Mouse (Mus musculus): ENCODE measurements around the gene Pam. TPM values are rescaled to one million over a fixed set of nuclear protein-coding genes. Genes with fewer than 3 reads are reported as not detected.
"Not testable (repeated sequence)": the region's sequence is repeated elsewhere in the genome, so short reads cannot be mapped to it uniquely, and the experiment has no call there.

The Pam gene
- polyA plus RNA-seq, 2 experiments from 2014 or later, result 3.3 to 5.9 TPM

DNA sequence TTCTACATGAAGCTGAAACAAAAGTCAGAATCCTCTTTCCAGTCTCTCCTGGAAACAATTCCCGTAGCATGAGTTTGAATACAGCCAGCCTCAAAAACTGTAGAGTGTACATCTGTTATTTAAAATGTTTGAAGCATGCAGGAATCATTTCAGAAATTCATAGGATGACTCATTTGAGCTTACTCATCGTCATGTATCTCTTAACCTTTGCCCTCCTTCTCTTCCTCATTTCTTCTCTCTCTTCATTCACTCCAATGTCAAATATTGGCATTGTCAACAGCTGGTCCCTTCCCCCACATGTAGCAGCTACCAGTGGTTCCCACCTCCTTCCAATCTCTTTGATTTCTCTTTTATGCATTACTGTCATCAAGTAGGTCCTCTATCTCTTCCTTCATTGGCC lies 59.7 kb downstream of the Pam start:
- no peak for ATAC-seq

DNA sequence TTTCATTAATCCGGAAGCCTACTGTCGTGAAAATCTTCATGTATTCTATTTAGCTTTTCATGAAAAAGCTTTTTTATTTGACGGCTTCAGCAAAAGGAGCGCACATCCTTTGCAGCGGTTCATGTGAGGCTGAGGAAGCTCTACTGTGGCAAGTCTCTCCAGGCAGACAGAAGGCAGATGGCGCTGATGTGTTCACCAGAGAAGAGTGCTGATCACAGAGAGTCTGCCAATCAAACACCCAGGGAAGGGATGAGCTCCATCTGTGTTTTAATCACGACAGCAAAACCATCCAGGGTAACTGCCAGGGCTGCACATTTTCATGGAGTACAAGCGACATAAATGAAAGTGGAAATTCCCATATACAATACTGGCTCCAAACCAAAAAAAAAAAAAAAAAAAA lies 63.6 kb downstream of the Pam start:
- no peak for ATAC-seq

DNA sequence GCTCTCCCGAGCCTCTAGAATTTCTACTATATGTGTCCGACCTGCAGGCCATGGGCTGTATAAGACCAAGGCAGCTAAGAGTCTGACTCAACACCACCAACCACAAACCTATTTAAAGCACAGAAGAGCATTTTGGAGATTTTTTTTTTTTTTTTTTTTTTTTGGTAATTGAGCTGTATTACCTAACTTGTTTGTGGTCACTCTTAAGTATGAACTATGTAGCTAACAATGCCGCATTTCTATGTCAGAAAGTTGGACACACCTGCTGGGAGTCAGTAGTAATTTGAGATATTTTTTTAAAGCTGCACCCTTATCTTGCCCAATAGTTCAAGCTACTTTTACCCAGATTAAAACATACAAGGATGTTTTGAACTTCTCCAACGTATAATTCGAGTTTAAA lies 66.4 kb downstream of the Pam start:
- no peak for ATAC-seq

DNA sequence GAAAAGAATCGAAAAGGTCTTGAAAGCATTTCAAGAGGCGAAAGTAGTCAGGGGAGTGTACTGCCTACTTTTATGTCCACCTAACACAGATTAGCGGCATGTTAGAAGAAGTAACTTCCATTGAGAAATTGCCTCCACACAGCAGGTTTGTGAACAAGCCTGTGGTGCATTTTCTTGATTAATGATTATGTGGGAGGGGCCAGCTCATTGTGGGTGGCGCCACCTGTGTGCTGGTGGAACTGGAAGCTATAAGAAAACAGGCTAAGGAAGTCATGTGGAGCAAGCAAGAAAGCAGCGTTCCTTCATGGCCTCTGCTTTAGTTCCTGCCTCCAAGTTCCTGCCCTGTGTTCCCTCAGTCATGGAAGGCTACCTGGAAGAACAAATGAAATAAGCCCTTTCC lies 67.0 kb downstream of the Pam start:
- no peak for ATAC-seq

DNA sequence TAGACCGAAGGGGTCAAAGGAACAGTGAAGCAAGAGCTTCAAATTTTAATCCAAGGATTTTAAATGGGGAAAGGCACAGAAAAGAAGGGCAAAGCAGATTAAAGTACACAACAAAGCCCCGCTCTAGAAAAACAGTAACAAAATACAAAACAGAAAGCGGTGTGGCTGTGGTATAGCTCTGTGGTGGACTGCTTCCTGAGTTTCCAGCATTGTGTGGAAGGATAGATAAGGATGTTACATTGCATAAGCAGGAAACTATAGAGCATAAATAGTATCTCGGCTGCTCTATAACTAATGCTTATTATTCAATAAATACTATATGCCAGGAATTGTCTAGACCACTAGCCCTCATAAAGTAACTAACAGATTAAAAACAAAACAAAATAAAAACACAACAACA lies 67.5 kb downstream of the Pam start:
- ATAC-seq, result no peak

DNA sequence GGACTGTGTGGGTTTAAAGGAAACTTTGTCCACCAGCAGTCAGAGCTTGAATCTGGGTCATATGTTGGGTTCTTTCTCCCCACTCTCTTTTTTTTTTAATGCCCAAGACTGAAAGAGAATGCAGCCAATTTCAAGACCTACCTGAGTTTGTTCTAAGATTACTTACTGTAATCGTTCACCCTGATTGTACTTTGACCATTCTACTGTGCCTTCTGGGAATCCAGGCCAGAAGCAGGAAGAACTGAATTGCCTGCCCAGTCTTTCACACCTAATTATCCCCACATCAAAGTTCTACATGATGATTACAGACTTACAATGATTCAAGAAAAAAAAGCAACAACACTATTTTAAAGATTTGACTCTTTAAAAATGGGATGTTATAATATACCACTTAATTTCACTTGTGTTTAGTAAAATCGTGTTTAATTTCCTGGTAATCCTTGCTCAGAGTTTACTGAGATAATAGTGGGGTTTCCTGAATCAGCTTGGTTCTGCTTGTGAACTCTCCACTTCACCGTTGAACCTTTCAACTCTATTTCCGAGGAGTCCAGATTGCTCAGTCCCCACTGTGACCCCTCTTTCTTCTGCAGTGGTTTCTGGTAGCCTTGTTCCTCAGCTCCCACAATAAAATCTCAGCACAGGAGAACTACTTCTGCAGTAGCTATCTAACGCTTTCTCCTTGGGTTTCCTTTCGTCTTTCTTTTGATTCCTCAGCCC lies 69.4 kb downstream of the Pam start:
- no peak for ATAC-seq

DNA sequence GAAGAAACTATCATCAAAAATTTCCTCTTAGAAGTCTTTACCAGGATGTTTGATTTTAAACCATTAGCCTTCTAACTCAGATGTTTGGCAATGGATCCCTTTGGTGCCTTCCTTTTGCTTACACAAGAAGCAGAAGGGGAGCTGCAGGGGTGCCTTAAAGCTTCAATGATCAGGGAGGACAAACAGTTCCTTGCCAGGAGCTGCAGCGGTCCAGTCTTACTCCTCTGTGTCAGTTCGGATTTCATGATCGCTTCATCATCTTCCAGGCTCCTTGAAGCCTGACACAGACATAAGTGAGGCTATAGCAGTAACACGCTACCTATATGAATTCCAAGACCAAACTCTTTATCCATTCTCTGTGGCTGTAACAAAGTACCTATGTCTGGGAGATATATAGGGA lies 71.6 kb downstream of the Pam start:
- no peak for ATAC-seq

DNA sequence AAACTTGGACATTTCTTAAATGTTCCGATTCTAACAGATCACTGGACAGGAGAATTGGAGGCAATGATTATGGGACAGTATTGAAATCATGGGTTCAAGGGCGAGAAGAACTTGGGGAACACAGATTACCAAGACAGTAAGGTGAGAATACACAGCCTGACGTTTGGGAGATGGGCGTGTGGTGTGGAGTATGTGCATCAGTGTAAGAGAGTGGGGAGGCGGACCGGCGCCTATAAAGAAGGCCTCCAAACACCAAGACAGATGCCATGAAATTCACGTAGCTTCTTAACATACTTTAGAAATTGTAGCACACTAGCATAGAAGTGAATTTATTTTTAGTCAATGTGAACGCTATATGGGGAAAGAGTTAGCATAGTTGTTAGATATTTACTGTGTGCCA lies 76.5 kb downstream of the Pam start:
- no peak for ATAC-seq

DNA sequence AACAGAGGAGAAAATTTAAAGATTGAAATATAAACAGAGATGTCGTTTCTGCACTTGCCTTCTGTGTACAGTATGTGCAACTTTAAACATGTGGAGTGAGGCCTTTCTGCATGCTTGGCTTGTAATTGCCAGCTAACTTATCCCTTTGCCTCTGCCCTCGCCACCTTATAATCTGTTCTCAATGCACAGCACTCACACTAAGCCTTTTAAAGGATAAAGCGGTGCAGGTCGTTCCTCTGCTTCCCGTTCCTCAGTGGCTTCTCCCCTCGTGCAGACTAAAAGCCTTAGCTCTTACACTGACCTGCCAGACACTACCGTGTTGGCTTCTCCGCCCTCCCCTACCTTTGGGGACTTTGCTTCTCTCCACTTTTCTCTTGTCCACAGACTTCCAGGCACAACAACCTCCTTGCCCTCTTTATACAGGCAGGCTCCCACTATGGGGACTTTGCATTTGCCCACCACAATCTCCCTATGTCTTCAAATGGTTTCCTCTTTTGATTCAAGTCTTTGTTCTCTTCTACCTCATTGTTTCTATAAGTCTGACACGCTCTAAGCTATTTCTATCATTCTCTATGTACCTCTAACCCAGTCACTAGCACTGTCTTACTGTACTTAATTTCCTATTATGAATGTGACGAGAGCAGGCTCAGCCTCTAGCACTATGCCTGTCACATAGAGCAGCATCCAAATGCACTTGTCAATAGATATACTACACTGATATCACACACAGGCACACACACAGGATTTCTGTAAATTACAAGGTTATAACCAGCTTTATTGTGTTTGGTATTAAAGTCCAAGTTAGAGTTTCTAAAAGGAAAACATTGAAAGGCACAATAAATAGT lies 79.2 kb downstream of the Pam start:
- no peak for ATAC-seq

DNA sequence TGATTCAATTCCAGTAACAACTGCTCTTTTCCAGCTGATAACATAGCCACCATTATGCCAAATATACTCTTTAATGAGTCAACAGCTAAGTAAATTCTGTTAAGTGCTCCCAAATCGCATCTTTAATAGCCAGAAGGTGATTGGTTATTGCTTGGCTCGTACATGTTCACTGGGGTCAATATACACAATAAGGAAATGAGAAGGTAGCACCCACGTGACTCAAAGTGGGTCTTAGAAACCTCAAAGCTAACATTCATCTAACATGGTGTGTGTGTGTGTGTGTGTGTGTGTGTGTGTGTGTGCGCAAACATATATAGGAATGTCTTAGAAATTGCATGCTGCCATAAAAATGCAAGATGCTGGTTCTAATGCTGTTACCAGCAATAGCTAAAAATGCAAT lies 79.9 kb downstream of the Pam start:
- ATAC-seq, result no peak

DNA sequence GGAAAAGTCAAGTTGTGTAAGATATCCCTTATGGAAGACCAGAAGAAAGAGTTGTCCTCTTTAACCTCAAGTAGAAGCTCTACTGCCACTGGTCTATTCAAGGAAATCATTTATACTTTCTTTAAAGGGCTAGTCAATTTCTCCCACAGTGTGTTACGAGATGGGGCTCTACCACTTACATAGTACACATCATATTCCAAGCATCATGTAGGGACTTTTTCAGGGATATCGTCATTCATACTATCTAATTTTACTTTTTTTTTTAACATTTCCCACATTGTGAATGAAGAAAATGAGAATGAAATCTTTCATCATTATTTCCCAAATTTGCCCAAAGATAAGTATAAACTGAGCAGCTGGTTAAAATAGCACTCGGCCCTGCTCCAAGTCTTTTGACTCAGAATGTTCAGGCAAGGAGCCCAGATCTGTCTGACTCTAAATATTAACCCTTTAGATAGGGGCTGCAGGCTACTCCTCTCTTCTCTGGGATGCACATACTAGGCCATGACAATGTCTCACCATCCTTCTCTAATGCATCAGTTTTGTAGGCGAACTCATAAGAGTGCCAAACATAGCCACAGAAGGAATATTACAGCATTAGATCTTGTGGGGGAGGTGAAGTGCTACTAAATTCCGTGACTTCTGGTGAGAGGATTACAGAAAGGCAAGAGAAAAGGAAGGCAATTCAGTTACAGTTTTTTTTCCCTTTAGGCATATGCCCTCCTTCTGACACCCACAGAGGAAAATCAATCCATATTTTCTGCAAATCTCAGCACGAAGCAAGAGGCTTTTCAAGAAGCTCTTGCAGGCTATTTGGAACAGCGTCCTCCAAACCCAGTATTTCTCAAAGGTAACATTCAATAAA lies 92.7 kb downstream of the Pam start:
- no peak for ATAC-seq

DNA sequence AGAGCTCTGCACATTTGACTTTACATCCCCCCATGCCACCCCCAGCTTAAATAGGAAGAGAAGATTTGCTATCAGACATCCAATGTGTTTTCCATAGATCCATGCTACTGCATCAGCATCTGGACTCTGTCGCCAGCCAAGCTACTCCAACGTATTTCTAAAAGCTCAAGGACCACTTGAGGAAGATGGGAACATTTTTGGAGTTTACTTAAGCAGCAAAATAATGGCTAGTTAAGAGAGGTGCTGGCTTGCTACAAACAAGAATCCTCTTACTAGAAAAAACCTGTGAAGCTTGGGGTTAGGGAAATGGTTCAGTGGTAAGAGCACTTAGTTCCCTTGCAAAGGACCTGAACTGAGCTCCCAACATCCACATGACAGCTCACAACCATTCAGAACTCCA lies 96.0 kb downstream of the Pam start:
- no peak for ATAC-seq

DNA sequence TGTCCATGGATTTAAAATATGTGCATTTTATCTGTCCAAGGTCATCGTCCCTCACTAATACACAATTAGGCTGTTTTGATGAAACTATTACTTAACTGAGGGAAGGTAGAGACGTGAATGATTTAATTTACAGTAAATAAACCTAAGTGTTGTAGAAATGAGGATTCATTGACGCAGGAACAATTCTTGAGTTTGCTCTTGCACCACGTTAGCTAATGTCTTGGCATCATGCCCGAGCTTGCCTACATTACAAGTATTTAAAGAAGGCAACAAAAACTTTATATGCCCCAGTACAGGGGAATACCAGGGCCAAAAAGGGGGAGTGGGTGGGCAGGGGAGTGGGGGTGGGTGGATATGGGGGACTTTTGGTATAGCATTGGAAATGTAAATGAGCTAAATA lies 96.5 kb downstream of the Pam start:
- ATAC-seq, result not testable (repeated sequence)

DNA sequence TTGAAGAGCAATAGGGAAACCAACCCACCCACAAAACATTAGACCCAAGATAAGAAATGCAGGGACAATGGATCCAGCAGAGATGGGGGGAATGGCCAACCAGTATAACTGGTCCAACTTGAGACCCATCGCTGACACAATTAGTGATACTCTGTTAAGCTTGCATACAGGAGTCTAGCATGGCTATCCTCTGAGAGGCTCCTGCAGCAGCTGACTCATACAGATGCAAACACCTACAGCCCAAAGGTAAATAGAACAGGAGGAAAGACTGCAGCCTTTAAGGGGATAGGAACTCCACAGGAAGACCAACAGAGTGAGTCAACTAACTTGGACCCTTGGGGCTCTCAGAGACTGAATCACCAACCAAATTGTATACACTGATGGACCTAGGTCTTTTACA lies 98.4 kb downstream of the Pam start:
- no peak for ATAC-seq

DNA sequence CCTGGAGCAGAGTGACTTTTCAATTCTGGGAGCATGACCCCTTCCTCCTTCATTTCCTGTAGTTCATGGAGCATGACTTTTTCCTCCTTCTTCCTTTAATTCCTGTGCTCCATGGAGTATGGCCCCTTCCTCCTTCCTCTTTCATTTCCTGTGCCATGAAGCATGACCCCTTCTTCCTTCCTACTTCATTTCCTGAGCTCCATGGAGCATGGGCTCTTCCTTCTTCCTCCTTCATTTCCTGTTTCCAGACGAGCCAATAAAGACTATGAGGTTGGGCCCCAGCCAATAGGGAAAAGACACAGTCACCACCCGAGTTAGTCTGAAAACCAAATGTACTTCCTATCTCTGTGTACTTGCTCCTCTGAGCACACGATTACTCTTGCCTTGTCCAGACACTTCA lies 103.5 kb downstream of the Pam start:
- no peak for ATAC-seq

DNA sequence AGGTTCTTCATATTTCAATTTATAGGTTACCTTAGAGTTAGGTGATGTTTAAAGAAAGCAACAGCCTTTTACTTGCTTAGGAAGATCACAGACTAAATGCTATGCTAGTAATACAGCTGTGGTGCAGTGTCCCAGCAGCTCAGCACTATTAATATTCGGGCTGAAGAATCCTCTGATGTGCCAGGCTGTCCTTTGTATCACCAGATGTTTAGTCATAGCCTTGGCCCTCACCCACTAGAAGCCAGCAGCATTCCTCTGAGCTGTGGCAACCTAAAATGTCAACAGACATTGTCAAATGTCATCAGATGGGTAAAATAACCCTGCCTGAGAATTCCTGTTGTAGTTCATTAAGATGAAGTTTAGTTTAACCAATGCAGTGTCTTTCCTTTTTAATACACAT lies 112.3 kb downstream of the Pam start:
- no peak for ATAC-seq

DNA sequence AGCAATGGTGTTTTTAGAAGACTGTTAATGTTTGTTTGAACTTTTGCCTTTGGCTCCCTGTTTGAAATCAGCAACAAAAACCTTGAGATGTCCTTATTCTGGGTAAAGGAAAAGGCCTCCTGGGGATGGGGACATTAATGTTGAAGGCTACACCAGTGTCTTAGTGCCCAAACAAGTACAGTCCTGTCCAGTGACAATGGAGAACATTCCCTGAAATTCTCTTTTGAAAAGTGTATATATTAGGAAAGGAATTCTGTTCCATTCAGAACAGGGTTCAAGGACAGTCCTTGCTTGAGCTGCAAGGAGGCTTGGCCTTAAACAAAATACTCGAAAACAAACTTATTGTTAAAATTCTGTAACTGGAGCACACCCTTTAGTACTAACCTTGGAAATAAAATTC lies 116.0 kb downstream of the Pam start:
- ATAC-seq, result no peak

DNA sequence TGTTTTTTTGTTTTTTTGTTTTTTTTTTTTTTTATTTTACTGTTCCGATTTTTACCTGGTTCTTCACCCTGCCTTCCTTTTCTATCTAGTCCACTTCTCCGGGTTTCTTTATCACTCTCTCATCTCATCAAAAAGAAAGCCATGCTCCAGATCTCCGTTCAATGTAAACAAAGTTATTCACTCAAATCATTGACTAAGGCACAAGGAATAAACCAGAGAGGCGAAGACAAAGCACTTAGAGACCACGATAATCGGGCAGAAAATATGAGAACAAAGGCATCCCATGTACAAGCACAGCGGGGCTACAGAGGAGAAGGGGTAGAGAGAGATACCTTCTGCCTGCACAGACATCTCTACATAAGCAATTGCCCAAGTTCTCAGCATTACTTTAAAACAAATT lies 117.9 kb downstream of the Pam start:
- no peak for ATAC-seq

DNA sequence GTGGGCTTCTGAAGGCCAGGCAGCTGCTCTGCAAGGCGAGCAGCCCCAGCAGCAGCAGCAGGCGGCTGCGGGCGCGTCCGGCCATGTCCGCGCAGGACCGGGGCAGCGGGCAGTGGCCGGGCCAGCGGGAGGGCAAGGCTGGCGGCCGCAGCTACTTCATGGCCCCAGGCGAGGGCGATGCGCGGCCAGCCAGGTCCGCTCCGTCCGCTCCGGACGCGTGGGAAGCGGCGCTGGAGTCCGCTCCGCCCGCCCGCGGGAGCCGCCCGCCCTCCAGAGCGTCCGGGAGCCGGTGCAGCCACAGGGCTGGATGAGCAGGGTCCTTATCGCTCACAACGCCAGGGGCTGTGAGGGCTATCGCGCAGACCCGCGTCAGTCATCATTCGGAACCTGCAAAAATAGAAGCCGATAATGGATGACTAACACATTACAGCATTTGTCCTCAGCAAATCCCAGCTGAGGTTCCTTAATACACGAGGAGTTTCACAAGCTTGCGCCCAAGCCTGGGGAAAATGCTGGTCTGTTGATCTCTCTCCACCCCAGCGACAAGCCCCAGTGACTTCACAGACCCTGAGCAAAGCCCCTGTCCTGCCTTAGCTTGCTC lies 118.5 kb downstream of the Pam start:
- ATAC-seq, result no peak

DNA sequence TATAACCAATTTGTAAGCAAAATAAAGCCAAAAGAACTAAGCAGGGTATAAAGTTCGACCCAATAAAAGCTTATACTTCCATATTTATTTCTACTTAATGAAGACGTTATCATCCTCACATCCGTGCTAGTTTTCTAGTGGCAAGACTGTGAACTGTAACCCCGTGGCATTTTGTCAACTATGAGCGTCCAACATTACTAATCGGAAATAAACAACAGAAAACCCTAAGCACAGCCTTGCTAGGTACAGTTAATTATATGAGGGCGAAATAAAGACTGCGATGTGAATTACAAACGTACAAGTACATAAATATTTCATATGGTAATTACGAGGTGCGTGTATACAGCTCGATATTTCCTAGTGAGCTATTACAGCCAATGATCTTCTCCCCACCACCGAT lies 119.4 kb downstream of the Pam start:
- no peak for ATAC-seq

DNA sequence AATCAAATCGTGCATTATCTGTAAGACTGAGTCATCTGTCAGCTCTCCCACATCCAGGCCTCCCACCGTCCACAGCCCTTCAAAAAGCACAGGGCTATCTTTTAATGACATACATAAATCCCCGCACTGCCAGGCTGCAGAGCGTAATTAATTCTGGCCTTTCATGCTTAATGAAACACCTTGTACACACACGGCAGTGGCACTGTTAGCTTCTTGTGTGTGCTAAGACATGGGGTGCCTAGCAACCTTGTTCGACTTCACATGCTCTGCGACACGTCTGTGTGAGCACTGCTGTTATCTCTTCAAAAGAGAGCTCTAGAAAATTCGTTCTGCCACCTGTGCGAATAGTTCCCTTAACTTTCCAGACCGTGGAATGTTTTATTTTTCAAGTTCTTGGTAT lies 120.5 kb downstream of the Pam start:
- no peak for ATAC-seq

DNA sequence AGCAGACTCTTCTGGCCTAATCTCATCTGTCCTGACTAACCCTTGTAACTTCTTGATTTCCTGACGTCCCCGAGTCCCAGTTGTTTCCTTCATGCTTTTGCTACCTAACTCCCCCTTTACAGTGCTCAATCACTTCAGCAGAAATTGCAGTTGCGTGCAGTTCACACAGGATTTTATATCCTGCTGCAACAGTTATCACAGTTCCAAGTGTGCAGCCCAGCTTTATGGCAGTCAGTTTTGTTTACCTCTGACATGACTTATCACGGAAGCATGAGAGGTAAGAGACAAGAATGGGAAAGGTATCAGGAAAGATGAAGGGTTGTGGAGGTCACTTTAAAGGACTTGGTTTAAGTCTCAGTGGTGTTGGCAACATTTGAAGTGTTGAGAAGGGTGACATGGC lies 125.7 kb downstream of the Pam start:
- ATAC-seq, result no peak

DNA sequence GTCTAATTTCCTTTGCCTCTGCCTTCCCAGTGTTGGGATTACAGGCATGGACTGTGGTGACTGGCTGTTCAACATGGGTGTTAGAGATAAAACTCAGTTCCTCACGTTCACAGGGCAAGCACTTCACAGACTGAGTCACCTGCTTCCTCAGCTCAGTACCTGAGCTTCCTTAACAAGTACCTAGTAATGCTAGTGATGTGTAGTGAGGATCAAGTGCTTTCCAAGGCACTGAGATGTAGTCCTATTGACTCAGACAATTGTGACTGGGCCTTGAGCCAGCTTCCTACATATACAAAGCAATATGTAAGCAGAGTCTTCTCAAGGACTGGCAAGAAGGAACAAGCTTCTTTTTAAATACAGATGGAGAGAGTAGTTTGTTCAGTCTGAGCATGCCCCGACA lies 131.7 kb downstream of the Pam start:
- no peak for ATAC-seq
